Mouse (Mus musculus): ENCODE results near the gene Adarb2. TPM values are rescaled to one million over a fixed set of nuclear protein-coding genes. Genes with fewer than 3 reads are reported as not detected.

Gene Adarb2
- polyA plus RNA-seq, 2 experiments: 0.02 to 0.10 TPM

DNA sequence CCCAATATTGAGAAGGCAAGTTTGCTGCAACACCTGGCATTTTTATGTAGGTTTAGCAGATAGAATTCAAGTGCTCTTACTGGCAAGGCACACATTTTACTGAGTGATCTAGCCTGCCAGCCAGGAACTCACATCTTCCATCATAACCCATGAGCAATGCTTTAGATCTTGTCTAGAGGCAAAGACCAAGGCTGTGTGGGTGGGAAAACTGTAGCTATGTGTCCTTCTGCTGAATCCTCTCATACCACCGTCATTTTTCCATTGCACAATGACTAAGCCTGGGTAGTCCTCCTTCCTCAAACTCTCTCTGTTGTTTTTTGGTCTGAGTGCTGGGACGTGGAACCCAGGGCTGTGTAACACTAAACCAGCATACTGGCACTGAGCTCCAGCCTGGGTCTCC is 340.0 kb downstream of the Adarb2 start:
- ATAC-seq (ENCODE audit: insufficient read depth): no peak
- no peak for TF ChIP-seq CTCF (IDR thresholded peaks at IDR 0.05; ENCODE audit: low read depth)
- TF ChIP-seq EP300 (IDR thresholded peaks at IDR 0.05; ENCODE audit: low read depth): no peak

GRCm38 (mm10) chr13:8552242-8552641 is 349.6 kb downstream of the Adarb2 start:
- DNase-seq (ENCODE audit: low read depth in 3 of 3, low spot score in 3 of 3): no peak
- no peak for ATAC-seq (ENCODE audit: insufficient read depth)
- H3K4me3 ChIP-seq (ENCODE audit: insufficient read depth in 1 of 2, low read depth in 2 of 2, low read length in 2 of 2): no peak overlapping the region
- H3K4me2 ChIP-seq (ENCODE audit: low read depth): no peak overlapping the region
- no peaks in the 10 kb centered on the region for H3K9me3 ChIP-seq (ENCODE audit: control insufficient read depth, low read length)
- H3K27me3 ChIP-seq (ENCODE audit: control insufficient read depth, insufficient read depth, low read length): no peaks in the 10 kb centered on the region
- TF ChIP-seq EP300 (IDR thresholded peaks at IDR 0.05; ENCODE audit: low read depth): no peak
- no peak for TF ChIP-seq CTCF (IDR thresholded peaks at IDR 0.05; ENCODE audit: low read depth)
- H3K36me3 ChIP-seq (replicated peaks; ENCODE audit: control insufficient read depth, insufficient read depth, low read depth): no peaks in the 10 kb centered on the region
- 68% methylated on average over 2 of the region's 2 CpGs for WGBS (ENCODE audit: insufficient replicate concordance)
- H3K27ac ChIP-seq: no peak overlapping the region
- H3K4me1 ChIP-seq (replicated peaks; ENCODE audit: control insufficient read depth in 2 of 2, insufficient read depth in 2 of 2, low read length in 1 of 2): no peaks in the 10 kb centered on the region
- H3K9ac ChIP-seq (replicated peaks): no peak overlapping the region

More for the DNA sequence above, 340.0 kb downstream of the Adarb2 start:
- H3K4me3 ChIP-seq (ENCODE audit: insufficient read depth in 1 of 2, low read depth in 2 of 2, low read length in 2 of 2): no peak overlapping the region
- no peak overlapping the region for H3K27ac ChIP-seq
- H3K9ac ChIP-seq (replicated peaks): no peak overlapping the region
- H3K4me1 ChIP-seq (replicated peaks; ENCODE audit: control insufficient read depth in 2 of 2, insufficient read depth in 2 of 2, low read length in 1 of 2): no peaks in the 10 kb centered on the region
- DNase-seq (ENCODE audit: low read depth in 3 of 3, low spot score in 3 of 3): no peak
- no peak overlapping the region for H3K4me2 ChIP-seq (ENCODE audit: low read depth)
- no peaks in the 10 kb centered on the region for H3K27me3 ChIP-seq (ENCODE audit: control insufficient read depth, insufficient read depth, low read length)
- no peaks in the 10 kb centered on the region for H3K9me3 ChIP-seq (ENCODE audit: control insufficient read depth, low read length)
- H3K36me3 ChIP-seq (replicated peaks; ENCODE audit: control insufficient read depth, insufficient read depth, low read depth): no peaks in the 10 kb centered on the region
- 52% methylated on average over 2 of the region's 2 CpGs for WGBS (ENCODE audit: insufficient replicate concordance)

DNA sequence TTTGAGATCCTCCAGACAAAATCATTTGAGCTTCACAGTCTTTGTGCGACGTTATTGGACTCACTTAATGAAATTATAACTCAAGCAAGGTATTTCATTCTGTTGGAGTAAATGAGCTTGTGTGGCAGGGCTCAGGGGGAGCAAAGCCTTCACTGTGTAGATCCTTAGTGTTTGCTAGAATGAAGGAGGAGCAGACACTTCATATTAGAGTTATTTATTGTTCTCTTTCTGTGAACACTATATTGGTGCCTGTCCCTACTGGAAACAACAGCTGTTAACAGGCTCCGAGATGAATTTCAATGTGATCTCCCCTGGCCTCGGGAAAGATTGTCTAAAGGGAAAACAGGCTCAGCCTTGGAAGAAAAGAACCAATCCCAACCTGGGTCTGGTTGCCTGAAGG is 355.1 kb downstream of the Adarb2 start:
- Histone ChIP-seq H3K36me3 (replicated peaks; ENCODE audit: control insufficient read depth, insufficient read depth, low read depth) (no peaks in the 10 kb centered on the region), H3K27me3 (ENCODE audit: control insufficient read depth, insufficient read depth, low read length) (no peaks in the 10 kb centered on the region), H3K9ac (replicated peaks) (no peak overlapping the region), H3K9me3 (ENCODE audit: control insufficient read depth, low read length) (no peaks in the 10 kb centered on the region), H3K4me1 (replicated peaks; ENCODE audit: control insufficient read depth in 2 of 2, insufficient read depth in 2 of 2, low read length in 1 of 2) (no peaks in the 10 kb centered on the region), H3K27ac (no peak overlapping the region), H3K4me2 (ENCODE audit: low read depth) (no peak overlapping the region), H3K4me3 (ENCODE audit: insufficient read depth in 1 of 2, low read depth in 2 of 2, low read length in 2 of 2) (no peak overlapping the region)
- no peak for DNase-seq (ENCODE audit: low read depth in 3 of 3, low spot score in 3 of 3)
- WGBS (ENCODE audit: insufficient replicate concordance): 59% methylated on average over 4 of the region's 4 CpGs
- ATAC-seq (ENCODE audit: insufficient read depth): no peak
- no peak for TF ChIP-seq CTCF (IDR thresholded peaks at IDR 0.05; ENCODE audit: low read depth)
- TF ChIP-seq EP300 (IDR thresholded peaks at IDR 0.05; ENCODE audit: low read depth): no peak

- no peaks in the 10 kb centered on the region for H3K4me1 ChIP-seq (replicated peaks; ENCODE audit: control insufficient read depth in 2 of 2, insufficient read depth in 2 of 2, low read length in 1 of 2)
- no peak for TF ChIP-seq CTCF (IDR thresholded peaks at IDR 0.05; ENCODE audit: low read depth)
- TF ChIP-seq EP300 (IDR thresholded peaks at IDR 0.05; ENCODE audit: low read depth): no peak
- no peak overlapping the region for H3K27ac ChIP-seq
- no peak for ATAC-seq (ENCODE audit: insufficient read depth)
- no peak for DNase-seq (ENCODE audit: low read depth in 3 of 3, low spot score in 3 of 3)
- no peak overlapping the region for H3K9ac ChIP-seq (replicated peaks)
- H3K4me3 ChIP-seq (ENCODE audit: insufficient read depth in 1 of 2, low read depth in 2 of 2, low read length in 2 of 2): no peak overlapping the region
- no peak overlapping the region for H3K4me2 ChIP-seq (ENCODE audit: low read depth)
- no peaks in the 10 kb centered on the region for H3K9me3 ChIP-seq (ENCODE audit: control insufficient read depth, low read length)
- H3K36me3 ChIP-seq (replicated peaks; ENCODE audit: control insufficient read depth, insufficient read depth, low read depth): no peaks in the 10 kb centered on the region
- H3K27me3 ChIP-seq (ENCODE audit: control insufficient read depth, insufficient read depth, low read length): no peaks in the 10 kb centered on the region
Observed at GRCm38 (mm10) chr13:8560485-8560884, 357.8 kb downstream of the Adarb2 start.

- WGBS (ENCODE audit: insufficient replicate concordance): 59% methylated on average over 7 of the region's 7 CpGs
- Histone ChIP-seq H3K4me2 (ENCODE audit: low read depth) (no peak overlapping the region), H3K4me3 (ENCODE audit: insufficient read depth in 1 of 2, low read depth in 2 of 2, low read length in 2 of 2) (no peak overlapping the region), H3K27ac (no peak overlapping the region), H3K27me3 (ENCODE audit: control insufficient read depth, insufficient read depth, low read length) (no peaks in the 10 kb centered on the region), H3K36me3 (replicated peaks; ENCODE audit: control insufficient read depth, insufficient read depth, low read depth) (no peaks in the 10 kb centered on the region), H3K4me1 (replicated peaks; ENCODE audit: control insufficient read depth in 2 of 2, insufficient read depth in 2 of 2, low read length in 1 of 2) (no peaks in the 10 kb centered on the region), H3K9me3 (ENCODE audit: control insufficient read depth, low read length) (no peaks in the 10 kb centered on the region), H3K9ac (replicated peaks) (no peak overlapping the region)
- ATAC-seq (ENCODE audit: insufficient read depth) (no peak), DNase-seq (ENCODE audit: low read depth in 3 of 3, low spot score in 3 of 3) (no peak)
- TF ChIP-seq CTCF (IDR thresholded peaks at IDR 0.05; ENCODE audit: low read depth) (no peak), EP300 (IDR thresholded peaks at IDR 0.05; ENCODE audit: low read depth) (no peak)
Observed at GRCm38 (mm10) chr13:8563161-8563560, 360.5 kb downstream of the Adarb2 start.
